Mouse (Mus musculus) liver, postnatal 0 days (tissue): ENCODE results near the gene Olfr212. TPM values are rescaled to one million over a fixed set of nuclear protein-coding genes. Genes with fewer than 3 reads are reported as not detected.
"Not testable (repeated sequence)": the region's sequence is repeated elsewhere in the genome, so short reads cannot be mapped to it uniquely, and the experiment has no call there.

ENCODE experiments used
- ATAC-seq: fragments of 200-750 bp; cut with Nextera tagmentation; 2 replicates; pipeline ENCODE4 v1.8.0; 2017; ENCODE audit warnings: mild to moderate bottlenecking, moderate library complexity
- DNase-seq: peaks from one replicate; pipeline ENCODE4 v3.0.0-alpha.2; 2016
- H3K27ac ChIP-seq: fragments of 300-500 bp; sonication (generic); 2 replicates; pipeline ENCODE4 v1.5.1; 2014; ENCODE audit warnings: antibody characterized with exemption, moderate library complexity, mild to moderate bottlenecking, low read depth
- H3K27me3 ChIP-seq: fragments of 300-500 bp; sonication (generic); 2 replicates; pipeline ENCODE4 v1.6.1; 2014; ENCODE audit warnings: low read length, control low read depth, mixed read lengths; ENCODE audit not compliant: insufficient read depth
- H3K36me3 ChIP-seq: fragments of 300-500 bp; sonication (generic); replicated peaks from 2 replicates; pipeline ENCODE4 v1.6.1; 2014; ENCODE audit warnings: mild to moderate bottlenecking, control low read depth, low read length, moderate library complexity, mixed read lengths; ENCODE audit not compliant: insufficient read depth
- H3K4me1 ChIP-seq: fragments of 300-500 bp; sonication (generic); 2 replicates; pipeline ENCODE4 v1.6.1; 2014; ENCODE audit warnings: antibody characterized with exemption, mild to moderate bottlenecking, control low read depth; ENCODE audit not compliant: insufficient read depth
- H3K4me2 ChIP-seq: fragments of 300-500 bp; sonication (generic); 2 replicates; pipeline ENCODE4 v1.6.1; 2014; ENCODE audit warnings: low read depth, mild to moderate bottlenecking, low read length, moderate library complexity, mixed read lengths
- H3K4me3 ChIP-seq: fragments of 300-500 bp; sonication (generic); 2 replicates; pipeline ENCODE4 v1.5.1; 2014; ENCODE audit warnings: low read depth, low read length
- H3K9ac ChIP-seq: fragments of 300-500 bp; sonication (generic); replicated peaks from 2 replicates; pipeline ENCODE4 v1.6.1; 2014; ENCODE audit warnings: mild to moderate bottlenecking, moderate library complexity
- H3K9me3 ChIP-seq: fragments of 300-500 bp; sonication (generic); 2 replicates; pipeline ENCODE4 v1.6.1; 2016; ENCODE audit warnings: mild to moderate bottlenecking, control low read depth, low read length, mixed read lengths
- CTCF ChIP-seq: sonication (generic); IDR thresholded peaks from 2 replicates; pipeline ENCODE4 v1.5.1; 2016; ENCODE audit warnings: antibody characterized with exemption, low read depth
- EP300 ChIP-seq: IDR thresholded peaks from 2 replicates; pipeline ENCODE4 v1.6.1; 2016; ENCODE audit warnings: antibody characterized with exemption, low read depth, mild to moderate bottlenecking
- WGBS: fragments of 180-500 bp; shearing (Covaris S2); extraction: QIAGEN DNeasy Blood & Tissue Kit; methylation state at CpG from one replicate; pipeline ENCODE4 v1.1.7; 2014; ENCODE audit not compliant: insufficient replicate concordance; 5-methylcytosine and 5-hydroxymethylcytosine counted together
- polyA plus RNA-seq: library from polyadenylated mRNA; unstranded; fragments of >200 nt; fragmentation: Nextera tagmentation; extraction: Ambion mirVana; gene quantifications from 2 replicates; pipeline ENCODE4 v1.2.1, GENCODE M21; 2015

Gene Olfr212
- not detected in 2 replicates for polyA plus RNA-seq

DNA sequence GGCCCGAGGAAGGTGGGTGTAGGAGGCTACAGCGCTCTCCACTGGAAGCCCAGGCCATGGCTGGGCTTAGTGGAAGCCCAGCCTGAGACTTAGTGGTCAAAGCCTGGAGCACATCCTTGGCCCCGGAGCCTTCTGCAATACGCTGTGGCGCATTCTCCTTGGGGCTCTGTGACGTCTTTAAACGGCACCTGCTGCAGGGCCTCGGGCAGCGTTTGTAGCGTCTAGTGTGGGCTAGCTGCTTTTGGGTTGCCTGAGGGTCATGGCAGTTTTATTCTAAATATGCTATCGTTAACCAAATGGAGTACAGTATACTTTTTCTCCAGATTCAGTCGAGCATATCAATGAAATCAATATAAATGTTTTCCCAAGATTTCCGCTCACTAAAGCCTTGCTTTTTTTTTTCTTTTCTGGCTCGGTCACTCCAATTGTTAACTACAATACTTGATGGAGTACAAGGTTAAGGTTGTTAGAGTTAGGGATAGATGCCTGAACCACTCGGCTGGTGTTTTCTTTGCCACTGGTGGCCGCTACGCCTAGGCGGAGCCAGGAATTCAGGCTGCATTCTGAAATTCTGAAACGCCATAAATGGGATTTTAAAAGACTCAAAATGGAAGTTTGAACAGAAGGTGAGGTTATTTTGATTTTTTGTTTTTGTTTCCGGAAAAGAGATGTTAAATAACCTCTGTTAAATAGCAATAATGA lies at the start of gene Olfr212:
TSS of gene Olfr212 (plus strand) at position 215 of the 702 bp plus-strand sequence.
- not testable (repeated sequence) for H3K4me3 ChIP-seq, H3K36me3 ChIP-seq, H3K4me1 ChIP-seq, H3K4me2 ChIP-seq, H3K9ac ChIP-seq, H3K27me3 ChIP-seq, H3K9me3 ChIP-seq, H3K27ac ChIP-seq, DNase-seq, ATAC-seq
- WGBS: 88% methylated on average over 19 of the region's 20 CpGs

DNA sequence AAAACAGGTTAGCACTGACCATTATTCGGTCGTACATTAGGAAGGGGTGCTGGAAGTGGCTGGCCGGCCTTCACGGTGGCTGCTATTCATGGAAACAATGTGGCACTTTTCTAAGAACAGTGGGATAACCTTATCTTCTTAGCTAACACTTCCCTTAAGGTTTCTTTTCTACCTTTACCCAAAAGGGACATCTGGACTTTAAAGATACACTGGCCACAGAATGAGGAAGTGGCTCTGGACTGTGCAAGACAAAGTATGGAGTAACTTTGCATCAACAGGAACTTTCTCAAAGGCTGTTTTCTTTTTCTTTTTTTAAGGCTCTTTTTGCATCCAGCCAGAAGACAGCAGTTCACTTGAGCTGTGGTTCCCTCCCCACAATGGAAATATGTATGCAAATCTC lies 47.6 kb upstream of the Olfr212 start:
- 36% methylated on average over 4 of the region's 4 CpGs for WGBS
- Histone ChIP-seq H3K27me3 (peaks cover 20% of the 10 kb centered on the region), H3K36me3 (no peaks in the 10 kb centered on the region), H3K4me3 (no peak overlapping the region), H3K9me3 (no peaks in the 10 kb centered on the region), H3K9ac (no peak overlapping the region), H3K4me2 (peak overlapping the region; percentile 30; the same call in 1 of the 2 replicates), H3K4me1 (peaks cover 6% of the 10 kb centered on the region; the same call in 1 of the 2 replicates), H3K27ac (peak overlapping the region; percentile 53)
- ATAC-seq (no peak), DNase-seq (no peak)
- TF ChIP-seq CTCF: no peak
- TF ChIP-seq EP300: no peak

DNA sequence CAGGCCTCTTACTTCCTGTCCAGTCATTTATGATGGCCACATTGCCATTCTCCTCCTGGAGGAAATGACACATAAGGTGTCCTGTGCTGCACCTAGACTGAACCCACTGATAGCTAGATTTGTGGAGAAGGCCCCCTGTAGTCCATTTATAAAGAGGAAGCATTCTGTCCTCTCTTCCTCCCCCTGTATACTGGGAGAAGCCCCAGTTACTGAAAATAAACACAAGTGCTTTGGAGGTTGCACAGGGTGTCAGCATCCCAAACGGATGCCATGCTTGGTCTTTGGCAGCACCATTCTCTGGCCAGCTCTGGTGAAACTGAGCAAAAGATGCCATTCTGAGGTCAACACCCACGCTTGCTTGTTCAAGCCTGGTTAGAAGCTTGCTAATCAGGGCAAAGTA lies 47.1 kb upstream of the Olfr212 start:
- Histone ChIP-seq H3K9me3 (no peaks in the 10 kb centered on the region), H3K36me3 (no peaks in the 10 kb centered on the region), H3K27me3 (peaks cover 20% of the 10 kb centered on the region), H3K27ac (peak overlapping the region; percentile 53), H3K4me1 (peaks cover 6% of the 10 kb centered on the region; the same call in 1 of the 2 replicates), H3K4me3 (0 out of 2 replicates have a peak overlapping the region, but pooled peaks have one; percentile 45), H3K9ac (no peak overlapping the region), H3K4me2 (peak overlapping the region; percentile 30)
- DNase-seq (no peak), ATAC-seq (no peak)
- 35% methylated on average over 2 of the region's 2 CpGs for WGBS
- TF ChIP-seq EP300: no peak
- TF ChIP-seq CTCF: no peak

- H3K27me3 ChIP-seq: peaks cover 20% of the 10 kb centered on the region
- H3K27ac ChIP-seq: peak within 1 kb of the TSS; percentile 53
- no peak for TF ChIP-seq EP300
- TF ChIP-seq CTCF: no peak
- DNase-seq: peak; percentile 31
- no peaks in the 10 kb centered on the region for H3K9me3 ChIP-seq
- 3% methylated on average over 38 of the region's 43 CpGs for WGBS
- H3K4me3 ChIP-seq: peak within 1 kb of the TSS; percentile 45
- ATAC-seq: peak; percentile 40; the same call in 1 of the 2 replicates
- peaks cover 6% of the 10 kb centered on the region; the same call in 1 of the 2 replicates for H3K4me1 ChIP-seq
- peak within 1 kb of the TSS; percentile 44 for H3K9ac ChIP-seq
- no peaks in the 10 kb centered on the region for H3K36me3 ChIP-seq
- H3K4me2 ChIP-seq: peak within 1 kb of the TSS; percentile 62
Observed at GRCm38 (mm10) chr6:116460544-116461283, 45.6 kb upstream of the Olfr212 start, which contains the start of gene Alox5. TSS of gene Alox5 (minus strand) at chr6:116461178.

GRCm38 (mm10) chr6:116468081-116468480 lies 38.2 kb upstream of the Olfr212 start:
- H3K27me3 ChIP-seq: no peaks in the 10 kb centered on the region
- WGBS: 21% methylated on average over 3 of the region's 3 CpGs
- ATAC-seq (no peak), DNase-seq (no peak)
- H3K9me3 ChIP-seq: no peaks in the 10 kb centered on the region
- no peaks in the 10 kb centered on the region for H3K4me1 ChIP-seq
- H3K4me3 ChIP-seq: no peak overlapping the region
- H3K4me2 ChIP-seq: no peak overlapping the region
- TF ChIP-seq EP300 (no peak), CTCF (peak; percentile 66)
- no peak overlapping the region for H3K27ac ChIP-seq
- no peaks in the 10 kb centered on the region for H3K36me3 ChIP-seq
- H3K9ac ChIP-seq: no peak overlapping the region

DNA sequence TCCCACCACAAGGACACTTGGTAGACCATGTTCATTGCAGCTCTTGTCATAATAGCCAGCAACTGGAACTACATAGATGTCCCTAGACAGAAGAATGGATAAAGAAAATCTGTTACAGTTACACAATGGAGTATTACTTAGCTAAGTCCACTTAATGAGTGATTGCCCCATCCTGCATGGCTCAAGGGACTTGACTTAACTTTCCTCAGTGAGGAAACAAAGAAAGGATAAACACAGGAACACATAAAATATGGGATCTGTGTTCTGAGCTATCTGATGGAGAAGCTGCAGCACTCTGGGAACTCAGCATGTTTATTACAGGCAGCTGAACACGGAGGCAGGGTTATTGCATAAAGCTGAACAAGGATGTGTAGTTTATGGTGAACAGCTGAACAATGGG lies 21.2 kb upstream of the Olfr212 start:
- H3K9me3 ChIP-seq: no peaks in the 10 kb centered on the region
- no peak overlapping the region for H3K4me3 ChIP-seq
- no peaks in the 10 kb centered on the region for H3K27me3 ChIP-seq
- no peaks in the 10 kb centered on the region for H3K4me1 ChIP-seq
- 34% methylated on average over 1 of the region's 1 CpGs for WGBS
- DNase-seq (no peak), ATAC-seq (no peak)
- no peak for TF ChIP-seq CTCF
- H3K4me2 ChIP-seq: no peak overlapping the region
- H3K9ac ChIP-seq: no peak overlapping the region
- no peaks in the 10 kb centered on the region for H3K36me3 ChIP-seq
- no peak overlapping the region for H3K27ac ChIP-seq
